Mouse (Mus musculus) layer of hippocampus, adult 9-11 months (tissue): ENCODE results near the gene Smg8.

Experiments used
- DNase-seq: peaks from one replicate; pipeline ENCODE4 v3.0.0; 2022

Gene Smg8

DNA sequence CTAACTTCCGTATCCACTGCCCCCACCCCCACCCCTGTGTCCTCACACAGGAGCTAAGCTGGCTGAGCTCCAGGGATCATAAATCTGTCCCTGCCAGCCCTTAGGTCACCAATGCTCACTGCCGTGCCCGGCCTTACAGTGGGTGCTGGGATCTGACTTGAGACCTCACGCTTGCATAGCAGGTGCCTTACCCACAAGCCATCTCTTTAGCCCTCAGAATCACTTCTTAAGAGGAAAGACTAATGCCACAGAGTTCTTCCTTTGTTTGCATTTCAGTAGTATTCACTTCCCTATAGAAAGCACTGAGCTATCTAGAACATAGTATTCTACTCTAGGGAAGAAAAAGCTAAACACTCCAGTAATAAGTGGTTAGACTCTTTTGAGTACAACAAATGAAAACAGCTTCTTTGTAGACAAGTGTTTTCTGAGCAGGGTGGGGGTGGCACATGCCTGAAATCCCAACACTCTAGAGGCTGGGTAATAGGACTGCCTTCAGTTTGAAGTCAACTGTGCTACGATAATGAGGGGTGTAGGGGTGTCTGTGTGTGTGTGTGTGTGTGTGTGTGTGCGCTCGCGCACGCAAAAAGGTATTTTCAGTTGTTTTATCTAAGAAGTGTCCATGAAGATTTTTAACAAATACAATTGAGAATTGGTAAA, 47.1 kb downstream of the Smg8 start:
- no peak for DNase-seq

- no peak for DNase-seq
Measured at GRCm38 (mm10) chr11:87036180-87036579, 50.4 kb downstream of the Smg8 start.

DNA sequence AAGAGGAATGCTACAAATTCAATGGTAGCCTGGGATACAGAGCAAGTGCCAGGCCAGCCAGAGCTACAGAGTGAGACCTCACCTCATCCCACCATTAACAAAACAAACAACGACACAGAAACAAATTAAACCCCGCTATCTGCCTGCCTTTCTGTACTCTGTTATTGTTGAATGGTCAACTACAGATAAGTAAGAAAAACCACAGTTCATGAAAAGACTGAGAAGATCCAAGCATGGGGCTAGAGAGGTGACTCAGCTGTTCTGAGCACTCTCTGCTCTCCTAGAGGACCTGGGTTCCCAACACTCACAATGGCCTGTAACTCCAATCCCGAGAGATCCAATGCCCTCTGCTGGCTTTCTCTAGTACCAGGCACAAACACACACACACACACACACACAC, 58.4 kb downstream of the Smg8 start:
- DNase-seq, result no peak
